Mouse (Mus musculus) cerebellum, adult (tissue): ENCODE data around the gene Klhl29.

Source experiments
- ATAC-seq: cut with Nextera tagmentation; 2 replicates; pipeline ENCODE4 v1.9.2; 2017; ENCODE audit warnings: mild to moderate bottlenecking, moderate library complexity, mixed read lengths; ENCODE audit not compliant: insufficient number of reproducible peaks, low FRiP score, low TSS enrichment

Klhl29 gene

DNA sequence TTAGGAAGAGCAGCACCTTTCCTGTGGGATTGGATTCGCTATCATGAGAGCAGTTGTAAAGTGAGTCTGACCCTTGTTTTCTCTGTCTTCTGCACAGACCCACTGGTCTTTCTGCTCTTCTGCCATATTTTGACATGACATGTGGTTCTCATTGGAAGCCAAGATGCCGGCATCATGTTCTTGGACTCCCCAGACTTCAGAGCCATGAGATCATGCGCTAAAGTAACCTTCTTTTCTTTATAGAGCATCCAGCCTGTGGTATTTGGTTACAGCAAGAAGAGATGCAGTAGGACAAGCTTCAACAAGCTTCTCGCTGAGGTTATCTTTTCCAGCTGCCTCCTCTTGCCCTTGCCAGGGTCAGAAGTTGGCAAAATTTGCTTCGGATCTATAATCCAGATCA lies 145.0 kb downstream of the Klhl29 start:
- no peak for ATAC-seq

DNA sequence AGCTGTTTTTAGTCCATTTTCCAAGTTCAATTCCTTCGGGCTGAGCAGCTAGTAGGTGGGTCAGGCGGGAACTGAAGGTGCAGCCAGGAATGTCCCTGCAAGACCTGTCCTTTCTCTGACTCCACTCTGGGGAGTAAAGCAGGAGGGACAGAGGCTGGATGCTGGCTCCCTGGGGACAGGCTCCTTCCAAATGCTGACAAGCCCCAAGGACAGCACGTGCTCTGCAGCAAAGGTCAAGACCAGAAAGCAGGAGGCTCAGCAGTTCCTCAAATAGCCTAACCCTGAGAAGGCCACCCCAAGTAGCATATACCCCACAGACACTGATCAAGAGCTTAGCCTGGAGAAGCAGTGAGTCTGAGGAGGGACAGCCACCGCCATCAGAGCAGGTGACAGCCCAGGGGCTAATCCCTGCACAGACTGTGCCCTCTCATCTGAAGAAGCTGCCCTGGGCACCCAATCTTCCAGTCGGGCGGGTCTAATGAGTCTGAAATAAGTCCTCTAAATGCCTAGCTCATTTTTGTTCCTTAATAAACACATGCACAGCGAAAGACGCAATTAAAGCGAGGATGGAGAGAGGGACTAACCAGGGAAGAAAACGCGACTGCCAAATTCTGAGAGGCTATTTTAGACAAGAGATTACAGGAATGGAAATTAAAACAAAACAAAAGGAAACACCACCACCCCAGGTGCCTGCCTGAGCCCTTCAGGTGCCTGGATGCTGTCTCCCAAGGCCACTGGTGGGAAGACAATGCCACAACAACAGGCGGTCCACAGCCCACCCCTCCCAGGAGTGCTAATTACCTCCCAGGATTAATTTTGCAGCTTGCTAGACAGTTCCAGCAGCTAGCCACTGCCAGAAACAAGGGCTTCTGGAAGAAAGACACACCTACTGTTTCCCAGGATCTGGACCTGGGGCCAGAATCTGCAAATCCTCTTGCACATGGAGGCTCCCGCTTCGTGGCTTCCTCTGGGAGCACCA lies 148.5 kb downstream of the Klhl29 start:
- no peak for ATAC-seq

GRCm38 (mm10) chr12:5223595-5223994 lies 151.9 kb downstream of the Klhl29 start:
- ATAC-seq = no peak

DNA sequence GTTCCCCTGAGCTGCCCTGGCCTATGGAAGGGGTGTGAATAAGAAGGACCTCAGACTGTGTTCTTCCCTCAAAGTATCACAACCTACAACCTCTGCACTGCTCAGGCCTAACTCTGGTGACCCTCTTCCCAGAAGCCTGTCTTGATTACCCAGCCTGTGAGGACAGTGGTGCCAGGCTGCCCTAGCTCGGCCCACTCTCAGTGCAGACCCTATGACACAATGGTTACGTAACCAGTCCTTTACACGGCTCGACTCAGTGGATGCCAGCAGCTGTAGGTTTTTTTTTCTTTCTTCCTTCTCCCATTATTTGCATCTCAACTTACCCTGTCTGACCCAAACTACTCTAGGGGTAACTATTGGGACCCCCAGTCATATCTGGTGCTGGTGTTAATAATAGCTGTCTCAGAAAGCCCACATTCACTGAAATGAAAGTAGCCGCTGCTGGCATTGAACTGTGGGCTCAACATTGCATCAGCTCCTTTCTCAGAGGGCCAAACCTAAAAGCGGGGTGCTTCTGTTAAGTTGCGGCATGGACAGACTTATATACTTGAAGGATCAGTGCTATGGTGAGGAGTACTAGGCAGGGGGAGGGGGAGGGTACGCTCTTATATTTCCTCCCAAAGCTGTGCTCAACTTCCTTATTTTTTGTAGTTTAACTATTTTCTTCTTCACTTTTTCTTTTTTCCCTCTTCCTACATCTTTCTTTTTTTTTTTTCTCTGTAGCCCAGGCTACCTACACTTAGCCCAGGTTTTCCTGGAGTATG lies 152.9 kb downstream of the Klhl29 start:
- no peak for ATAC-seq

- ATAC-seq = no peak
Measured at GRCm38 (mm10) chr12:5219913-5220575, 155.4 kb downstream of the Klhl29 start.

DNA sequence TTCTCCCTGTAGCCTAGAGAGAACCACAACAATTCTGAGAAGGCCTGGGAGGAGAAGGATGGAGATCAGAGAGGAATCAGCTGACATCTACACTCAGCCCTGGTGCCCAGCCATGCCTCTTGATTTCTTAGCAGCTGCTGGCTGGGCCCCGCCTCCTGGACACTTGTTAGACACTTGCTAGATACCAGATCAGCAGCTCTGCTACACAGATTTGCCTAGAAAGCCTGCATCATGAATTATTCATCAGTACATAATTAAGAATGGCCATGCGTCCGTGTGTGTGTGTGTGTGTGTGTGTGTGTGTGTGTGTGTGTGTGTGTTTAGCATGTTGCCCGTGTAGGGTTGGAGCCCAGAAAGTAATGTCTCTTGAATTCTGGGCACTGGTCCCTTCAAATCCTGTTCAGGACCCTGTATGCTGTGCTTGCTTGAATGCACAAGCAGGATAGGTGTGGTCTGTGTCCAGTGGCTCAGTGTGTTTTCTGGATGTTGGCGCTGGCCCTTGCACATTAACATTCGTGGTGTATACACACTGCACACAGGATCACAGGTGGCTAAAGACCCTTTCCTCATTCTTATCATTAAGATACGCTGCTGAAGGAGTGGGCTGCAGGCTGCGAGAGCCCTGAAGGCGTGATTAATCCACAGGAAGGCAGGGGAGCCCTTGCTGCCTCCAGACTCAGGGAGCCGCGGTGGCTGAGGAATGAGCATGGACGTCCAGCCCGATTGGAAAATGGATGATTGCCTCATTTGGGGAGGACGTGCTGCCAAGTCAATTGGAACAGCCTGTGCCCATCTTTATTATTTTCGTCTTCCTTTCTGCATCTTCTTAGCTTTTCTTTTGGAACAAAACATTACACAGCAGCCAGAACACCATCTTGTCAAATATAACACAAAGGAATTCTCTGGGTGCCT lies 159.4 kb downstream of the Klhl29 start:
- ATAC-seq = no peak

DNA sequence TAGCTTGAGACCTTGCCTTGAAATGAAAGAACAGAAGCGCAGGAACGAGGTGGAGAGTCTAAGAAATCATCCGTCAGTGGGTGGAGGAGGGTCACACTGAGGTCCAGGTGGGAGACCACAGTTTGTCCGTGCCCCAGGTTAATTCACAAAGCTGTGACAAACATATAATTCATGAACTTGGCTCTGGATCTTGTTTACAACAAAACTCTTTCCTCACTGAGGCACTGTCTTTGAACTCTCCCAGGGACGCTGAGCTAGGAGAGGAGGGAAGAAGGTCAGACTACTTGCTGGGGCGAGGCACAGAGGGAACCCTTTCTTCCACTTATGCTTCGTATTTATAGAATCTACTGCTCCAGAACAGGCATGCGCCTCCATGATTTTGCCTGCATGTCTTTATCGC lies 161.2 kb downstream of the Klhl29 start:
- no peak for ATAC-seq

GRCm38 (mm10) chr12:5213339-5214104 lies 162.0 kb downstream of the Klhl29 start:
- no peak for ATAC-seq

DNA sequence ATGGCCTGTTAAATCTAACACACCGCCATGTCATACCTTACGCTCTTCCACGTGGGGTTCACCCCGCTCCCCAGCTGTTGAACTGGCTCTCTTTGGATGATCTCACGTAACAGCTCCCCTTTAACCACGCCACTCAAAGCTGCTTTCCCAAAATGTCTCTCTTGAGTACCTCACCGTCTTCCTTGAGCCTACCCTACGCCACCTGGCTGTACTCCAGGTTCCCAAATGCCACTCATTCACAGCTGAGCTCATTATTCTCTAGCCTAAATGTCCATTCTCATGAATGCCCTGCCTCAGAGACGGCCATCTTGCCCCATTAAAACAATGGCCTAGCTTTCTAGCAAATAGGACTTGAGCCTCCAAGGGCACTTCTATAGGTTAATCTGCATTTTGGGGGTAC lies 163.6 kb downstream of the Klhl29 start:
- no peak for ATAC-seq

DNA sequence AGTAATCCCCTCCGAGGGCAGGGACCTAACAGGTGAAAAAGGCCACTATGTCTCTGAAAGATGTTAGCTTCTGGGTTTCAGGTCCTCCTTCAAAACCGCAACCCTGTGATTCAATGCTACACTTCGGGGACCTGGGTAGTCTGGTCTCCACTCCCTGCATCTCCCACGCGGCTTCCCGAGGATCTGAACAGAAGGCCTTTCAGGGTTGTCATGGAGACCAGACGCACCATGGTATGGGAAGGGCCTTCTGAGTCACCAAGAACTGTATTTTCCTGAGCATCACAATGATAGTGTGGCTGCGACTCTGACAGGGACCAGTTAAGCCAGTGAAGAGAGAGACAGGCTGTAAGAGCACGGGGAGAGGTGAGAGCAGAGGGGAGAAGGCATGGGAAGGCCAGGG lies 164.7 kb downstream of the Klhl29 start:
- ATAC-seq = no peak

DNA sequence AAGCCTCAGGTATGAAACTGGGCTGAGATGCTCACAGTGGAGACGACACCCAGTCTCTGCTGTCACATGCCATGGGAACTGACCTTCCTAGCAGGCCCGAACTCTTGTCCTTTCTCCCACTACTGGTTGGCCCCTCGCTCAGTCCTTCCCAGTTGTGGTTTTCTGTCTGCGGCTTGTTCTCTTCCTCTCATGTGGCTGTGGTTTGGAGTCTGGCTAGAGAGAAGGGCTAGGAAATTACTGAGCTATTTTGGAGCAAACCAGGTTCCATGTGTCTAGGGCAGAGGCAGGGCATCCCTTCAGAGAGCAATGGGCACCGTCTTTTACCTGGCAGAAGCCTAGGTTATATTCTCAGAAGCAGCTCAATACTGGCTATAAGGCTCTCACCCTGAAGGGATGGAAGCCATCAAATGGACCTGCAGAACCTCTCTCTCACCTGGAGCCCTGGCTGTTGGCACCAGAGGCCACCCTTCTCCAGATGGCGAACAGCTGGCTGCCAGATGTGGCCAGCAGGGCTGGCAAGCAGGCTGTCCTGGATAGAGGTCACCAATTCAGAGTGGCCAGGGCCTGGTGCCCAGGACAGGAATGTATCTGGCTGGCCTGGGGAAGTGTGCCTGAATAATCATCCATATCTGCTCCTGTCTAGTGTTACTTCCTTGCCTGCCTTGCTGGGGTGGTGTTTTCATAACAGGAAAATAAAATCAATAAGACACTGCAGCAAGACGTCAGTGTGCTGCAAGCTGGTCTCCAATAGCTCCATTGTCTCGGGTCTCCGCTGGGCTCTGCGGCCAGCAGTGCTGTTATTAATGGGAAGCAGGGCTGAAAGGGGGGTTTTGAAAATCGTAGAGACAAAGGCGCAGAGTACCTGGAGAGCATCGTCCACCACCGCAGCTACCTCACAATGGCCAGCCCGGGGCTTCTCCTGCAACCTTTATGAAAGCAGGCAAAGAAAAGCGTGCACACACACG lies 167.3 kb downstream of the Klhl29 start:
- ATAC-seq = no peak

GRCm38 (mm10) chr12:5207172-5207571 lies 168.3 kb downstream of the Klhl29 start:
- ATAC-seq = no peak

GRCm38 (mm10) chr12:5204071-5204840 lies 171.2 kb downstream of the Klhl29 start:
- ATAC-seq = no peak

DNA sequence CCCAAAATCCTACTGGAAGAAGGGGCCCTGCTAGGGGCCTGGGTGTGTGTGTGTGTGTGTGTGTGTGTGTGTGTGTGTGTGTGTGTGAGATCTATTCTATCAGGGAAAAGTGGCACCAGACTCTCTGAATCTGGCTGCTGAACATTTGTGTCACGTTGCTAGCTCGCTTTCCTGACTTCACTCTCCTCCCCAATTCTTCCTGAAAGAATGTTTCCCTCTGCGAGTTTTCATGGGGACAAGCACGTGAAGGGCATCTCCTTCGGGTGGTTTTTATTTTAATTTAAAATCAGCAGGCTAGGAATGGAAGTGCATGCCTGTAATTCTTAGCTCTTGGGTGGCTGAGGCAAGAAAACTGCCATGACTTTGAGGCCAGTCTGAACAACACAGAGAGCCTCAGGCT lies 172.1 kb downstream of the Klhl29 start:
- no peak for ATAC-seq

- no peak for ATAC-seq
Measured at GRCm38 (mm10) chr12:5198254-5198653, 177.2 kb downstream of the Klhl29 start.

DNA sequence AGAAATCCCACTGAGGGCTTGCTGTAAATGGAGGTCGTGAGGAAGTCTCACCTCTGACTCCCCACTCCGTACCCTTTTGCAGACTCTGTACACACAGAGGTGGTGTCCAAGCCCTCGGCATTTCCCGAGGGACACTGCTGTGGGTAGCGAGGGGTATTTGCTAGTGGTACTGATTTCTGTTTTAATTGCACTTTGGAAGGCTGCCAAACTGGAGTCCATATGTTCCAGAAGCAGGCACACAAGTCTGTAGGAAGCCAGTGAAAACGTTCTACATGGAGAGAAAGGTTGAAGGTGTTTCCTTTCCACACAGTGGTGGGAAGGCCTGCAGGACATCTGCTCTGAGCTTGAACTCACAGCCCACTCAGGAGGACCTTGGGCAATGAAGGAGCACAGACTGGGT lies 181.3 kb downstream of the Klhl29 start:
- ATAC-seq = no peak

DNA sequence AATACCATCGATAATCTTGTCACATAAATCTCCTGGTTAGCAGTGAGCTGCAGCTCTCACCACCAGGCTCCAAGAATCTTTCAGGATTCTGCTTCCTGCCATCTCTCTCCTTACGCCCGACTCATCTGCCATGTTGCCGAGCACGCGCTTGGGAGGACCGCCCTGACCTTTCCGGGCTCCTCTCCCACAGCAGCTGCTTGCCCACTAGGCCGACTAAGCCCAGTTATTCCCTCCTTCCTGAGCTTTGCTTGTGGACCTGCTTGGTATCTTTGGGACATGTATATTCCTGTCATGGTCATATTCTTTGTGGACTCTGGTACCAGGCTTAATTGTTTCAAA lies 183.1 kb downstream of the Klhl29 start:
- no peak for ATAC-seq
